Mouse (Mus musculus) cerebellum, postnatal 36 days (tissue): Measurements from ENCODE around the gene Pdss2.
"Not testable (repeated sequence)": the region's sequence is repeated elsewhere in the genome, so short reads cannot be mapped to it uniquely, and the experiment has no call there.

ENCODE experiments used
- DNase-seq, 2 experiments: peaks; one replicate each; pipeline ENCODE4 v3.0.0; 2021 to 2022; ENCODE audit warnings: mixed read lengths in 2 of 2

Pdss2 gene

GRCm38 (mm10) chr10:43244262-43244806, 23.0 kb downstream of the Pdss2 start:
- no peak for DNase-seq

- DNase-seq, result no peak
These were observed 24.3 kb downstream of the Pdss2 start for GRCm38 (mm10) chr10:43245461-43246200.

GRCm38 (mm10) chr10:43247994-43248393, 26.7 kb downstream of the Pdss2 start:
- peak; percentile 15 to 21 for DNase-seq

- no peak for DNase-seq
These were observed 31.0 kb downstream of the Pdss2 start for GRCm38 (mm10) chr10:43252324-43252723.

GRCm38 (mm10) chr10:43256965-43257364, 35.7 kb downstream of the Pdss2 start:
- not testable (repeated sequence) for DNase-seq

- not testable (repeated sequence) for DNase-seq
These were observed 36.2 kb downstream of the Pdss2 start for GRCm38 (mm10) chr10:43257500-43257899.

GRCm38 (mm10) chr10:43271318-43271717, 50.0 kb downstream of the Pdss2 start:
- DNase-seq, result no peak

GRCm38 (mm10) chr10:43272381-43272780, 51.1 kb downstream of the Pdss2 start:
- DNase-seq, result no peak

GRCm38 (mm10) chr10:43273057-43273456, 51.8 kb downstream of the Pdss2 start:
- no peak for DNase-seq

- no peak for DNase-seq
These were observed 54.2 kb downstream of the Pdss2 start for GRCm38 (mm10) chr10:43275446-43275845.

- no peak for DNase-seq
These were observed 54.9 kb downstream of the Pdss2 start for GRCm38 (mm10) chr10:43276116-43276659.

GRCm38 (mm10) chr10:43277266-43278145, 56.2 kb downstream of the Pdss2 start:
- no peak for DNase-seq

- DNase-seq, result no peak
These were observed 58.5 kb downstream of the Pdss2 start for GRCm38 (mm10) chr10:43279637-43280288.

GRCm38 (mm10) chr10:43285541-43285940, 64.3 kb downstream of the Pdss2 start:
- no peak for DNase-seq

GRCm38 (mm10) chr10:43290638-43291230, 69.4 kb downstream of the Pdss2 start:
- DNase-seq, result no peak

GRCm38 (mm10) chr10:43291333-43291736, 70.0 kb downstream of the Pdss2 start:
- no peak for DNase-seq

- no peak for DNase-seq
These were observed 71.2 kb downstream of the Pdss2 start for GRCm38 (mm10) chr10:43292454-43292853.

- no peak for DNase-seq
These were observed 73.0 kb downstream of the Pdss2 start for GRCm38 (mm10) chr10:43294331-43294730.

- no peak for DNase-seq
These were observed 87.0 kb downstream of the Pdss2 start for GRCm38 (mm10) chr10:43308105-43308810.

- DNase-seq, result no peak
These were observed 89.6 kb downstream of the Pdss2 start for GRCm38 (mm10) chr10:43310781-43311392.

GRCm38 (mm10) chr10:43312211-43312610, 90.9 kb downstream of the Pdss2 start:
- no peak for DNase-seq
